Mouse (Mus musculus) gastrocnemius, postnatal 4 days (tissue): ENCODE results near the gene Gm20683. TPM values are rescaled to one million over a fixed set of nuclear protein-coding genes. Genes with fewer than 3 reads are reported as not detected.

Source experiments
- DNase-seq, 2 experiments: peaks; one replicate each; pipeline ENCODE4 v3.0.0; 2021 to 2022; ENCODE audit warnings: low spot score in 2 of 2, mixed read lengths in 2 of 2
- long read RNA-seq, 2 experiments: library from polyadenylated mRNA; stranded (forward); transcript quantifications; one replicate each; pipeline ENCODE4 v2.0.0; 2021
- total RNA-seq, 2 experiments: library from RNA; stranded (reverse); gene quantifications; 2 replicates each; pipeline ENCODE4 v1.2.3; 2021

Gm20683 gene
- total RNA-seq: 1 to 10 TPM; 5.4 to 7.6 TPM
- long read RNA-seq, experiment 1, partial matches to known transcripts: 0 of 1 reads
- long read RNA-seq, experiment 1, other reads (novel, unspliced or antisense): 1 of 1 reads
- long read RNA-seq, experiment 2, partial matches to known transcripts: 0 of 3 reads
- long read RNA-seq, experiment 2, other reads (novel, unspliced or antisense): 3 of 3 reads

GRCm38 (mm10) chr17:25841117-25841880, at the start of gene Gm20683:
Gene Gm20683, minus strand, starts transcription at chr17:25841763.
- DNase-seq: no peak

GRCm38 (mm10) chr17:25888837-25889236, 47.3 kb upstream of the Gm20683 start:
- DNase-seq: no peak

GRCm38 (mm10) chr17:25887467-25887866, 45.9 kb upstream of the Gm20683 start:
- no peak for DNase-seq

- no peak for DNase-seq
Observed at GRCm38 (mm10) chr17:25886806-25887205, 45.2 kb upstream of the Gm20683 start.

GRCm38 (mm10) chr17:25885636-25886035, 44.1 kb upstream of the Gm20683 start:
- no peak for DNase-seq

- no peak for DNase-seq
Observed at GRCm38 (mm10) chr17:25883824-25884223, 42.3 kb upstream of the Gm20683 start.

GRCm38 (mm10) chr17:25883268-25883667, 41.7 kb upstream of the Gm20683 start:
- no peak for DNase-seq

GRCm38 (mm10) chr17:25882306-25882705, 40.7 kb upstream of the Gm20683 start:
- DNase-seq: no peak

- no peak for DNase-seq
Observed at GRCm38 (mm10) chr17:25881691-25882090, 40.1 kb upstream of the Gm20683 start.

GRCm38 (mm10) chr17:25880913-25881641, 39.5 kb upstream of the Gm20683 start:
- DNase-seq: no peak

- no peak for DNase-seq
Observed at GRCm38 (mm10) chr17:25880196-25880910, 38.8 kb upstream of the Gm20683 start, which contains the start of gene Wfikkn1. Gene Wfikkn1, minus strand, starts transcription at chr17:25880858.

- DNase-seq: no peak
Observed at GRCm38 (mm10) chr17:25879750-25880149, 38.2 kb upstream of the Gm20683 start.

GRCm38 (mm10) chr17:25879261-25879660, 37.7 kb upstream of the Gm20683 start:
- DNase-seq: no peak

GRCm38 (mm10) chr17:25878611-25879180, 37.1 kb upstream of the Gm20683 start:
- no peak for DNase-seq

- DNase-seq: no peak
Observed at GRCm38 (mm10) chr17:25877741-25878610, 36.4 kb upstream of the Gm20683 start.

GRCm38 (mm10) chr17:25877025-25877424, 35.5 kb upstream of the Gm20683 start:
- no peak for DNase-seq

- DNase-seq: no peak
Observed at GRCm38 (mm10) chr17:25876347-25876915, 34.9 kb upstream of the Gm20683 start.

- peak; percentile 79 to 89 for DNase-seq
Observed at GRCm38 (mm10) chr17:25875171-25876136, 33.9 kb upstream of the Gm20683 start.
